ENCODE assay signal across 16 mouse cellular contexts in genomic region chr2:30731832-30732231, GRCm38 (mm10).
"Had no signal": no experiment of that assay in that cellular context is flagged by ENCODE, and none has a peak within 500 bp of the region (broad histone marks: within the 10 kb centered on the region; RNA-seq: fewer than 3 reads in every experiment).

No protein-coding gene starts in this region.

- H3K4me2 ChIP-seq: neural tube, embryonic 12.5 days; neural tube, embryonic 13.5 days; stomach, embryonic 15.5 days had no signal

- H3K9ac ChIP-seq: neural tube, embryonic 12.5 days; neural tube, embryonic 13.5 days; stomach, embryonic 15.5 days had no signal

- H3K9me3 ChIP-seq: neural tube, embryonic 13.5 days; stomach, embryonic 15.5 days had no signal

- H3K27ac ChIP-seq: neural tube, embryonic 12.5 days; neural tube, embryonic 13.5 days; stomach, embryonic 15.5 days; stomach, postnatal 0 days had no signal

- H3K27me3 ChIP-seq: neural tube, embryonic 12.5 days; neural tube, embryonic 13.5 days; stomach, embryonic 15.5 days had no signal

- H3K36me3 ChIP-seq: neural tube, embryonic 12.5 days; neural tube, embryonic 13.5 days; stomach, embryonic 15.5 days had no signal

- H3K4me3 ChIP-seq: neural tube, embryonic 12.5 days; neural tube, embryonic 13.5 days; stomach, embryonic 15.5 days had no signal

- DNase-seq: retina, postnatal 1 day; right cerebral cortex, adult 18-20 months; right cerebral cortex, postnatal 14 days; right cerebral cortex, postnatal 25 days; right cerebral cortex, postnatal 4 days; spleen, adult 18-20 months; thymus, adult 18-20 months; thymus, adult 2 months; thymus, postnatal 14 days; thymus, postnatal 25 days; thymus, postnatal 36 days; thymus, postnatal 4 days had no signal
